Mouse (Mus musculus) myocyte (in vitro differentiated cells): ENCODE data around the gene Eya4.

Source experiments
- CEBPB ChIP-seq: IDR thresholded peaks from 2 replicates; pipeline ENCODE4 v1.6.1; 2011; ENCODE audit warnings: mild to moderate bottlenecking, moderate library complexity; ENCODE audit not compliant: poor library complexity, insufficient read depth, severe bottlenecking
- E2F4 ChIP-seq: IDR thresholded peaks from one replicate; pipeline ENCODE4 v1.6.1; 2011; ENCODE audit warnings: mild to moderate bottlenecking, control low read depth, moderate library complexity; ENCODE audit not compliant: insufficient read depth
- MAX ChIP-seq: IDR thresholded peaks from one replicate; pipeline ENCODE4 v1.6.1; 2011; ENCODE audit warnings: low read depth, mild to moderate bottlenecking, control low read depth
- MYOD1 ChIP-seq, 3 experiments: IDR thresholded peaks; one replicate each; pipeline ENCODE4 v1.6.1; 2011; ENCODE audit warnings: control low read depth in 2 of 3, low read depth in 2 of 3, mild to moderate bottlenecking in 2 of 3, moderate library complexity in 1 of 3; ENCODE audit not compliant: insufficient read length in 2 of 3, control insufficient read depth in 1 of 3
- MYOG ChIP-seq, 3 experiments: IDR thresholded peaks; one replicate each; pipeline ENCODE4 v1.6.1; 2011; ENCODE audit warnings: control low read depth in 2 of 3, low read depth in 2 of 3, mild to moderate bottlenecking in 2 of 3; ENCODE audit not compliant: insufficient read length in 2 of 3, control insufficient read depth in 1 of 3, insufficient read depth in 1 of 3
- POLR2A ChIP-seq: IDR thresholded peaks from one replicate; pipeline ENCODE4 v1.6.1; 2011; ENCODE audit warnings: low read depth, mild to moderate bottlenecking, control low read depth, moderate library complexity; ENCODE audit not compliant: insufficient read length
- POLR2AphosphoS2 ChIP-seq: IDR thresholded peaks from one replicate; pipeline ENCODE4 v1.6.1; 2011; ENCODE audit warnings: low read depth, control low read depth; ENCODE audit not compliant: insufficient read length
- REST ChIP-seq: IDR thresholded peaks from one replicate; pipeline ENCODE4 v1.6.1; 2011; ENCODE audit warnings: mild to moderate bottlenecking, control low read depth, moderate library complexity; ENCODE audit not compliant: insufficient read depth, insufficient read length
- SRF ChIP-seq: IDR thresholded peaks from one replicate; pipeline ENCODE4 v1.6.1; 2011; ENCODE audit warnings: low read depth; ENCODE audit not compliant: control insufficient read depth, insufficient read length
- TCF12 ChIP-seq: IDR thresholded peaks from one replicate; pipeline ENCODE4 v1.6.1; 2011; ENCODE audit warnings: mild to moderate bottlenecking, control low read depth; ENCODE audit not compliant: poor library complexity, insufficient read depth, severe bottlenecking
- TCF3 ChIP-seq: IDR thresholded peaks from one replicate; pipeline ENCODE4 v1.6.1; 2011; ENCODE audit warnings: low read depth, control low read depth; ENCODE audit not compliant: insufficient read length
- USF1 ChIP-seq: IDR thresholded peaks from one replicate; pipeline ENCODE4 v1.6.1; 2011; ENCODE audit warnings: low read depth, mild to moderate bottlenecking, control low read depth, moderate library complexity

GRCm38 (mm10) chr10:23108122-23108521 is 242.5 kb downstream of the Eya4 start:
- TF ChIP-seq USF1, result no peak
- no peak for TF ChIP-seq POLR2A
- no peak for TF ChIP-seq TCF12
- TF ChIP-seq MYOG (IDR thresholded peaks at IDR 0.05; ENCODE audit: control insufficient read depth in 1 of 3, insufficient read depth in 1 of 3, insufficient read length in 2 of 3, low read depth in 2 of 3), result no peak
- TF ChIP-seq E2F4, result no peak
- no peak for TF ChIP-seq SRF
- no peak for TF ChIP-seq POLR2AphosphoS2
- TF ChIP-seq MYOD1 (IDR thresholded peaks at IDR 0.05; ENCODE audit: control insufficient read depth in 1 of 3, insufficient read length in 2 of 3, low read depth in 2 of 3), result no peak
- TF ChIP-seq TCF3, result no peak
- TF ChIP-seq MAX, result no peak
- no peak for TF ChIP-seq REST
- TF ChIP-seq CEBPB, result no peak
